Mouse (Mus musculus) neural tube, embryonic 15.5 days (tissue): ENCODE data around the gene Wbp2. TPM values are rescaled to one million over a fixed set of nuclear protein-coding genes. Genes with fewer than 3 reads are reported as not detected.
"Not testable (repeated sequence)": the region's sequence is repeated elsewhere in the genome, so short reads cannot be mapped to it uniquely, and the experiment has no call there.

ENCODE experiments used
- ATAC-seq: fragments of 200-750 bp; cut with Nextera tagmentation; 2 replicates; pipeline ENCODE4 v1.8.0; 2017; ENCODE audit warnings: mild to moderate bottlenecking, moderate TSS enrichment, moderate library complexity; ENCODE audit not compliant: low FRiP score
- H3K27ac ChIP-seq: fragments of 300-500 bp; sonication (generic); replicated peaks from 2 replicates; pipeline ENCODE4 v1.5.1; 2015; ENCODE audit warnings: mild to moderate bottlenecking, inconsistent platforms
- H3K27me3 ChIP-seq: fragments of 300-500 bp; sonication (generic); replicated peaks from 2 replicates; pipeline ENCODE4 v1.6.1; 2015; ENCODE audit warnings: inconsistent platforms
- H3K36me3 ChIP-seq: fragments of 300-500 bp; sonication (generic); 2 replicates; pipeline ENCODE4 v1.6.1; 2015; ENCODE audit warnings: inconsistent platforms
- H3K4me1 ChIP-seq: fragments of 300-500 bp; sonication (generic); 2 replicates; pipeline ENCODE4 v1.6.1; 2015; ENCODE audit warnings: inconsistent platforms
- H3K4me2 ChIP-seq: fragments of 300-500 bp; sonication (generic); 2 replicates; pipeline ENCODE4 v1.6.1; 2015; ENCODE audit warnings: inconsistent platforms, mild to moderate bottlenecking, moderate library complexity
- H3K4me3 ChIP-seq: fragments of 300-500 bp; sonication (generic); replicated peaks from 2 replicates; pipeline ENCODE4 v1.5.1; 2015; ENCODE audit warnings: mild to moderate bottlenecking, inconsistent platforms
- H3K9ac ChIP-seq: fragments of 300-500 bp; sonication (generic); replicated peaks from 2 replicates; pipeline ENCODE4 v1.6.1; 2015; ENCODE audit warnings: mild to moderate bottlenecking, inconsistent platforms
- H3K9me3 ChIP-seq: fragments of 300-500 bp; sonication (generic); replicated peaks from 2 replicates; pipeline ENCODE4 v1.6.1; 2016; ENCODE audit warnings: inconsistent platforms
- whole genome bisulfite sequencing: fragments of 180-500 bp; shearing (Covaris S2); methylation state at CpG from one replicate; pipeline ENCODE4 v1.1.7; 2015; ENCODE audit warnings: mixed read lengths; 5-methylcytosine and 5-hydroxymethylcytosine counted together
- polyA plus RNA-seq: library from polyadenylated mRNA; unstranded; fragments of >200 nt; fragmentation: Nextera tagmentation; extraction: Ambion mirVana; gene quantifications from 2 replicates; pipeline ENCODE4 v1.2.1, GENCODE M21; 2015

Gene Wbp2
- polyA plus RNA-seq, 1 experiment from 2014 or later: 162 TPM

GRCm38 (mm10) chr11:116127156-116127980 is 40.6 kb upstream of the Wbp2 start, which contains the start of gene Trim47:
TSS of gene Trim47 (minus strand) at chr11:116127210.
- 0 out of 2 replicates have a peak, but pooled peaks cover 2% of the 10 kb centered on the region for H3K27me3 ChIP-seq
- H3K36me3 ChIP-seq: peaks cover 22% of the 10 kb centered on the region
- 0 out of 2 replicates have a peak within 1 kb of the TSS, but pooled peaks have one; percentile 14 for H3K9ac ChIP-seq
- 34% methylated on average over 23 of the region's 23 CpGs for WGBS
- no peak within 1 kb of the TSS for H3K4me3 ChIP-seq
- no peaks in the 10 kb centered on the region for H3K9me3 ChIP-seq
- H3K4me1 ChIP-seq: peaks cover 43% of the 10 kb centered on the region
- peak within 1 kb of the TSS; percentile 27 for H3K4me2 ChIP-seq
- no peak for ATAC-seq
- H3K27ac ChIP-seq: no peak within 1 kb of the TSS

GRCm38 (mm10) chr11:116126261-116126660 is 39.5 kb upstream of the Wbp2 start:
- 94% methylated on average over 15 of the region's 15 CpGs for WGBS
- ATAC-seq: no peak
- peaks cover 36% of the 10 kb centered on the region for H3K4me1 ChIP-seq
- H3K9me3 ChIP-seq: no peaks in the 10 kb centered on the region
- H3K27me3 ChIP-seq: 0 out of 2 replicates have a peak, but pooled peaks cover 2% of the 10 kb centered on the region
- H3K4me2 ChIP-seq: no peak overlapping the region
- no peak overlapping the region for H3K4me3 ChIP-seq
- H3K36me3 ChIP-seq: peaks cover 14% of the 10 kb centered on the region
- no peak overlapping the region for H3K27ac ChIP-seq
- H3K9ac ChIP-seq: no peak overlapping the region

GRCm38 (mm10) chr11:116121731-116122245 is 35.0 kb upstream of the Wbp2 start:
- not testable (repeated sequence) for H3K4me3 ChIP-seq, H3K4me1 ChIP-seq, H3K9ac ChIP-seq, H3K9me3 ChIP-seq, H3K27me3 ChIP-seq, ATAC-seq, H3K4me2 ChIP-seq, H3K27ac ChIP-seq
- H3K36me3 ChIP-seq: peaks cover 14% of the 10 kb centered on the region
- WGBS: 93% methylated on average over 8 of the region's 8 CpGs

DNA sequence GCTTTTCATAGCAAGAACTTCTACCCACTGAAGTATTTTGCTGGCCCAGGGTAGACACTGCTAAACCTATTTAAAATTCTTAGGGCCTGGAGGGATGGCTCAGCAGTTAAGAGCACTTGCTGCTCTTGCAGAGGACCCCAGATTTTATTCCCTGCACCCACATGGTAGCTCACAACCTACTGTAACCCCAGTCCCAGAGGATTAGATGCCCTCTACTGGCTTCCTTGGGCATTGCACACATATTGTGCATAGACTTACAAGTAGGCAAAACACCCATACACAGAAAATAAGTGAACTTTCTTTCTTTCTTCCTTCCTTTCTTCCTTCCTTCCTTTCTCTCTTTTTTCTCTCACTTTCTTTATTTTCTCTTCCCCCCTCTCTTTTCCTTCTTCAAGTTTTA is 31.0 kb upstream of the Wbp2 start:
- Histone ChIP-seq H3K27ac (no peak overlapping the region), H3K9me3 (no peaks in the 10 kb centered on the region), H3K9ac (no peak overlapping the region), H3K36me3 (no peaks in the 10 kb centered on the region), H3K4me2 (no peak overlapping the region), H3K27me3 (no peaks in the 10 kb centered on the region; the same call in 1 of the 2 replicates), H3K4me3 (no peak overlapping the region), H3K4me1 (no peaks in the 10 kb centered on the region)
- ATAC-seq: no peak

GRCm38 (mm10) chr11:116117241-116117640 is 30.4 kb upstream of the Wbp2 start:
- no peak overlapping the region for H3K27ac ChIP-seq
- H3K4me3 ChIP-seq: no peak overlapping the region
- ATAC-seq: no peak
- H3K4me1 ChIP-seq: no peaks in the 10 kb centered on the region
- no peak overlapping the region for H3K4me2 ChIP-seq
- no peaks in the 10 kb centered on the region for H3K36me3 ChIP-seq
- H3K27me3 ChIP-seq: no peaks in the 10 kb centered on the region; the same call in 1 of the 2 replicates
- 82% methylated on average over 12 of the region's 12 CpGs for WGBS
- no peak overlapping the region for H3K9ac ChIP-seq
- no peaks in the 10 kb centered on the region for H3K9me3 ChIP-seq

DNA sequence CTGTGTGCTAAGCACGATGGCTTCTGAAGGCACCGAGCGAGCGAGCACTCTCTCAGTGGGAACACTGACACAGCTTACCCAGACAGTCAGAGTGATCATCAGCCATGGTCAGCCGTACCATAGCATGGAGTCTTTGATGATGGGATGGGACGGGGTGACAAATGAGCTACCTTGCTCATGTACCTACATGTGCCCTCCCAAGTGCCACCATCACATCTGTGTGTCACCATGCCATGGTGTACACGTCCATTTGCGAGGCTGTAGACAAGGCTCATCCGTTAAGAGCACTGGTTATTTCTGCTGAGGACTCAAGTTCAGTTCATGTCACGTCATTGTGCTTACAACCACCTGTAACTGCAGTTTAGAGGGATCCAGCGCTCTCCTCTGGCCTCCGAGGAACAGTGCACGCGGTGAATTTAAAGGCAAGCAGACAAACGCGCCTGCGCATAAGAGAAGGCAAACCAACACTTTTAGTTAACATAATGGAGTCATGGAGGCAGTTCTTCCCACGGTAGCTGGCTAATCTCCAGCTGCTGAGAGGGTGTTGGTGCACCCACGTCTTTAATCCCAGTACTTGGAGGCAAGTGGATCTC is 24.9 kb upstream of the Wbp2 start:
- H3K27ac ChIP-seq: no peak overlapping the region
- H3K9me3 ChIP-seq: no peaks in the 10 kb centered on the region
- peaks cover 52% of the 10 kb centered on the region for H3K27me3 ChIP-seq
- H3K4me2 ChIP-seq: no peak overlapping the region
- ATAC-seq: no peak
- 87% methylated on average over 19 of the region's 19 CpGs for WGBS
- no peak overlapping the region for H3K9ac ChIP-seq
- H3K4me1 ChIP-seq: peaks cover 36% of the 10 kb centered on the region
- no peak overlapping the region for H3K4me3 ChIP-seq
- H3K36me3 ChIP-seq: no peaks in the 10 kb centered on the region

DNA sequence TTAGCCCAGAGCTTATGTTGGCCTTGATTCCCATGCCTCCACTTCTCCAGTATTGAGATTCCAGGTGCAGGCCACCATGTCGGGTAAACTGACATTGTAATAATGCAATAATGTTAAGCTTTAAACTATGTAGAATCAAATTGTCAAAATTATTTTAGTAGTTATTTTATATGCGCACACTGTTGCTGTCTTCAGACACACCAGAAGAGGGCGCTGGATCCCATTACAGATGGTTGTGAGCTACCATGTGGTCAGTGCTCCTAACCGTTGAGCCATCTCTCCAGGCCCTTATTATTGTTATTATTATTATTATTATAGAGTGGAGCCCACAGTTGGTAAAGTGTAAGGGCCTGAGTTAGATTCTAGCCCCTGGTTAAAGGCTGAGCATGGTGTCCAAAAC is 24.3 kb upstream of the Wbp2 start:
- peaks cover 59% of the 10 kb centered on the region for H3K27me3 ChIP-seq
- no peaks in the 10 kb centered on the region for H3K36me3 ChIP-seq
- no peaks in the 10 kb centered on the region for H3K9me3 ChIP-seq
- 77% methylated on average over 4 of the region's 4 CpGs for WGBS
- H3K4me2 ChIP-seq: no peak overlapping the region
- ATAC-seq: no peak
- no peak overlapping the region for H3K4me3 ChIP-seq
- no peak overlapping the region for H3K27ac ChIP-seq
- no peak overlapping the region for H3K9ac ChIP-seq
- H3K4me1 ChIP-seq: peaks cover 38% of the 10 kb centered on the region

GRCm38 (mm10) chr11:116110540-116110939 is 23.7 kb upstream of the Wbp2 start:
- WGBS: 32% methylated on average over 10 of the region's 10 CpGs
- Histone ChIP-seq H3K27ac (no peak overlapping the region), H3K36me3 (no peaks in the 10 kb centered on the region), H3K9ac (peak overlapping the region; percentile 41), H3K4me3 (peak overlapping the region; percentile 37), H3K27me3 (peaks cover 64% of the 10 kb centered on the region), H3K4me2 (peak overlapping the region; percentile 61), H3K4me1 (peaks cover 38% of the 10 kb centered on the region), H3K9me3 (no peaks in the 10 kb centered on the region)
- ATAC-seq: no peak

DNA sequence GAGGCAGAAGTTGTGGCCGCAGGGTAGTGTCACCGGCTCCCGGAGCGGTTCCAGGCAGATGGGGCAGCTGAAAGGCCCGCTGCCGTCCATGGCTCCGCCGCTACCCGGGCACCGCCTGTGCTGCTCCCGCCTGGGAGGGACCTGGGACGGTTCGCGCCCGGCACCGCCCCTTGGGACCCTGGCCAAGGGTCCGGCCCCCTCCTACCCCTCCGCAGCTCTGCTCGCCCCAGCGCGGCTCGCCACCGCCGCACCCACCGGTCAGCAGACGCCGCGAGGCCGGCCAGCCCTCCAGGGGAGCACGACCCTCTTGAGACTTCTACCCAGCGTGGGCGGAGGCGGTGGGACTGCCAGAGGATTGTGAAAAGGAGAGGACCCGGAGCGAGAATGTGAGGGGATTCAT is 23.3 kb upstream of the Wbp2 start:
- peaks cover 66% of the 10 kb centered on the region for H3K27me3 ChIP-seq
- 3% methylated on average over 33 of the region's 35 CpGs for whole genome bisulfite sequencing

DNA sequence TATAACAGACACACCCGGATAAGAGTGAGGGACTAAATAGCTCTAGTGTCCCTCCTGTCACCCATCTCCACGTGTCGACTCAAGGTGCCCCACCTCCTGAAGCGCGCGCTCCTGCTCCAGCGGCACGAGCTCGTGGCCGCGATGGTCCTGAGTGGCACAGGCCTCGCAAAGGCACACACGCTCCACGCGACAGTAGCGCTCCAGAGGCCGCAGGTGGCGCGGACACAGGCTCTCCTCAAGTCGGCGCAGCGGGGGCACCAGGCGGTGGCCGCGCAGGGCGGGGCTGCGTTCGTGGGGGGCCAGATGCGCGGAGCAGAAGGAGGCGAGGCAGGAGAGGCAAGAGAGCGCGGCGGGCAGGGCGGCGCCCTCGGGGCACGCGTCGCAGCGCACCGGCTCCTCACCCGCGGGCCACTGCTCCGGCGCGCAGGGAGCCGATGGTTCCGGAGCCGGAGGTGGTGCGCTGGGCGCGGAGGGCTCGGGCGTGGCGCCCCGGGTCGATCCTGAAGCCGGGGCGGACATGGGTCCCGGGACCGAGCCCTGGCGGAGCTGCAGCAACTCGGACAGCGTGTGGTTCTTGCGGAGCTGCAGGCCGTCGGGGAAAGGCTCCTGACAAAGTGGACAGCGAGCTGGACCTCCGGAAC is 22.8 kb upstream of the Wbp2 start:
- Histone ChIP-seq H3K4me3 (peak overlapping the region; percentile 37), H3K4me1 (peaks cover 39% of the 10 kb centered on the region), H3K9ac (peak overlapping the region; percentile 41), H3K36me3 (no peaks in the 10 kb centered on the region), H3K4me2 (peak overlapping the region; percentile 61), H3K9me3 (no peaks in the 10 kb centered on the region), H3K27me3 (peaks cover 66% of the 10 kb centered on the region), H3K27ac (no peak overlapping the region)
- ATAC-seq: no peak; the same call in 1 of the 2 replicates
- 2% methylated on average over 52 of the region's 70 CpGs for WGBS

More for the DNA sequence above, 23.3 kb upstream of the Wbp2 start:
- Histone ChIP-seq H3K36me3 (no peaks in the 10 kb centered on the region), H3K4me1 (peaks cover 38% of the 10 kb centered on the region), H3K9ac (peak overlapping the region; percentile 41), H3K9me3 (no peaks in the 10 kb centered on the region), H3K4me2 (peak overlapping the region; percentile 61), H3K27ac (no peak overlapping the region), H3K4me3 (peak overlapping the region; percentile 37)
- no peak for ATAC-seq

DNA sequence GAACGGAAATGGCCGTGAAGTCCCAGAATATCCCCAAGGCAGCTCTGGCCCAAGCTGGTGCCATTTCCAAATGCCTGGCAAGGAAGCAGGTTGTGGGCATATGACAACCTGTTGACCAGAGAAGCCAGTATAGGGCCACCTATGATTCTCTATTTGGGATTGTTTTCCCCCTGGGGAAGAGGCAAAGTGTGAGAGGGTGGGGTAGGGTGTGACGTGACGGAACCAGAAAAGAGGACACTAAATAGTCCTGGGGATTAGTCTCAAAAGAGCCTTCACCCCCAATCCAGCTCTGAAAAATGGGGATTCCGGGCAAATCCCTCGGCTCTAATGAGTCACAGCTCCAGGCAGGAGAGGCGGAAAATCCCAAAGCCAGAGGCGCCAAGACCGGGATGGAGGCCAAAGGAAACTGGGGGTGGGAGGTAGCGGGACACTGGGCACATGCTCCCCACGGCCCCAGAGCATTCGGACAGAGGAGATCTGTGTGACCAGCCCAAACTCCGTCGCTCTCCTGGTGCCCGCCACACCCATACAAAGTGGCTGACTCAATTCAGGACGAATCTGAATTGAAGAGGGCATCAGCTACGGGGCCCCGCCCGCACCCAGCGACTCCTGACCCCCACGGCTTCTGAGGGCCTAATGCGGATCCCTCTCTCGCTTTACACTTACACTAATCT is 21.8 kb upstream of the Wbp2 start:
- Histone ChIP-seq H3K27ac (no peak overlapping the region), H3K27me3 (peaks cover 66% of the 10 kb centered on the region), H3K9me3 (no peaks in the 10 kb centered on the region), H3K4me3 (peak overlapping the region; percentile 37), H3K4me1 (peaks cover 48% of the 10 kb centered on the region), H3K9ac (no peak overlapping the region; the same call in 1 of the 2 replicates), H3K4me2 (peak overlapping the region; percentile 61), H3K36me3 (no peaks in the 10 kb centered on the region)
- ATAC-seq: no peak
- 7% methylated on average over 22 of the region's 23 CpGs for WGBS
